Mouse (Mus musculus) heart, embryonic 12.5 days (tissue): Measurements from ENCODE around the gene Arl1. TPM values are rescaled to one million over a fixed set of nuclear protein-coding genes. Genes with fewer than 3 reads are reported as not detected.
"Not testable (repeated sequence)": the region's sequence is repeated elsewhere in the genome, so short reads cannot be mapped to it uniquely, and the experiment has no call there.

Experiments used
- ATAC-seq: fragments of 200-750 bp; cut with Nextera tagmentation; 2 replicates; pipeline ENCODE4 v1.8.0; 2017; ENCODE audit warnings: moderate TSS enrichment, moderate library complexity; ENCODE audit not compliant: insufficient number of reproducible peaks, low FRiP score
- H3K27ac ChIP-seq: fragments of 300-500 bp; sonication (generic); 2 replicates; pipeline ENCODE4 v1.5.1; 2016; ENCODE audit warnings: mild to moderate bottlenecking, moderate library complexity; ENCODE audit not compliant: poor library complexity, severe bottlenecking
- H3K27me3 ChIP-seq: fragments of 300-500 bp; sonication (generic); replicated peaks from 2 replicates; pipeline ENCODE4 v1.6.1; 2016; ENCODE audit warnings: mild to moderate bottlenecking, moderate library complexity
- H3K36me3 ChIP-seq: fragments of 300-500 bp; sonication (generic); 2 replicates; pipeline ENCODE4 v1.6.1; 2016; ENCODE audit warnings: mild to moderate bottlenecking, moderate library complexity
- H3K4me1 ChIP-seq: fragments of 300-500 bp; sonication (generic); replicated peaks from 2 replicates; pipeline ENCODE4 v1.6.1; 2016; ENCODE audit warnings: mild to moderate bottlenecking
- H3K4me2 ChIP-seq: fragments of 300-500 bp; sonication (generic); 2 replicates; pipeline ENCODE4 v1.6.1; 2016; ENCODE audit warnings: mild to moderate bottlenecking, moderate library complexity
- H3K4me3 ChIP-seq: fragments of 300-500 bp; sonication (generic); 2 replicates; pipeline ENCODE4 v1.5.1; 2016; ENCODE audit warnings: mild to moderate bottlenecking
- H3K9ac ChIP-seq: fragments of 300-500 bp; sonication (generic); 2 replicates; pipeline ENCODE4 v1.6.1; 2016; ENCODE audit warnings: mild to moderate bottlenecking, moderate library complexity
- H3K9me3 ChIP-seq: fragments of 300-500 bp; sonication (generic); replicated peaks from 2 replicates; pipeline ENCODE4 v1.6.1; 2016; ENCODE audit warnings: mild to moderate bottlenecking, moderate library complexity
- WGBS: fragments of 180-500 bp; shearing (Covaris S2); methylation state at CpG from one replicate; pipeline ENCODE4 v1.1.7; 2016; 5-methylcytosine and 5-hydroxymethylcytosine counted together
- polyA plus RNA-seq: library from polyadenylated mRNA; unstranded; fragments of >200 nt; fragmentation: Nextera tagmentation; extraction: Ambion mirVana; gene quantifications from 2 replicates; pipeline ENCODE4 v1.2.1, GENCODE M21; 2016

The Arl1 gene
- polyA plus RNA-seq, 1 experiment from 2014 or later: 139 TPM

DNA sequence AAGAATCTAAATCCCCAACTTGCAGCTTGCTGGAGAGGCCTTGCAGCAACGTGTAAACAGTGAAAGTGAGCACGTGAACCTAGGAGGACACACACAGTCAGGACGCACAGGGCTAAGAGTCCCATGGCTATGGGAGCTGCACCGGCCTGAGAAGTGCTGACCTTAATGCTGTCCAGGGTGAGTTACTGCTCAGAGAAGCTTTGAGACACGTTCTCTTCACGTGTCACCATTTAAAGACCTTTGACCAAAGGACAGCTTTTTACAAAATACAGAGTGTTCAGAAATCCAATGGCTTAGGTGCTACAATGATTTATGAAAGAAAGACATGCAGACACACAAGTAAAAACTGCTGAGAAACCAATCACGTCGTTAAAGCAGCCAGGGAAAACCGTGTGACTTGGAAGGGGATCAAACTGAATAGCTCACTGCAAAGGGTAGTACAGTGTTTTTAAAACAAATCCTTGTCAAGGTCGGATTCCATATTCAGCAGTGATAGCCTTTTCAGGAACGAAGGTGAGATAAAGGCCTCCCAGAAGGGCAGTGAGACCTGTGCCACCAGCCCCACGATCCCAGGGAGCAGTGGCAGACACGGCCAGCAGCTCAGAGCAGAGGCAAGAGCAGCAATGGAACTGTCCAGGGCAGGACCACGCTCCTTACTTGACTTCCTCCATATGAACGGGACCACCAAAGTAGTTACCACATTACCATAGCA, 34.9 kb downstream of the Arl1 start:
- H3K4me3 ChIP-seq: no peak overlapping the region
- no peaks in the 10 kb centered on the region for H3K27me3 ChIP-seq
- H3K9me3 ChIP-seq: no peaks in the 10 kb centered on the region
- no peak overlapping the region for H3K4me2 ChIP-seq
- no peaks in the 10 kb centered on the region for H3K4me1 ChIP-seq
- H3K36me3 ChIP-seq: peaks cover 82% of the 10 kb centered on the region
- no peak overlapping the region for H3K9ac ChIP-seq
- no peak for ATAC-seq
- H3K27ac ChIP-seq: no peak overlapping the region
- 77% methylated on average over 15 of the region's 15 CpGs for WGBS

DNA sequence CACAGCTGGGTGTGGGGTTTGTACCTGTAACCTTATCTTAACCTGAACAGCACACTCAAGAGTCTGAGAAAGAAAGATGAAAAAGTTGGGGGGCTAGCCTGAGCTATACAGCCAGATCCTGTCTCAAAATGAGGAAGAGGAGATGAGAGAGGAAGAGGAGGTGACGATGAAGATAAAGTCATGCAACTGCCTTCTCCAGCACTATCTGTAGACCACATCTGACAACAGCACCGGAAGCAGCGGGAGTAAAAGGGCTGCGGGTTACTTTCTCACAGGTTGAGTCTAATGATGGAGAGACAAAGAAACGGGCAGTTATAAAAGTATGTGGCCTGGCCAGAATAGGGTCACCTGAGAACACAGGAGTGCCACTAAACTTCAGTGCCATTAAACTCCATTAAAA, 38.3 kb downstream of the Arl1 start:
- no peak overlapping the region for H3K4me2 ChIP-seq
- no peak overlapping the region for H3K9ac ChIP-seq
- 83% methylated on average over 5 of the region's 5 CpGs for WGBS
- no peak for ATAC-seq
- no peak overlapping the region for H3K4me3 ChIP-seq
- H3K4me1 ChIP-seq: no peaks in the 10 kb centered on the region
- no peak overlapping the region for H3K27ac ChIP-seq
- H3K9me3 ChIP-seq: no peaks in the 10 kb centered on the region
- H3K27me3 ChIP-seq: no peaks in the 10 kb centered on the region
- peaks cover 86% of the 10 kb centered on the region for H3K36me3 ChIP-seq

DNA sequence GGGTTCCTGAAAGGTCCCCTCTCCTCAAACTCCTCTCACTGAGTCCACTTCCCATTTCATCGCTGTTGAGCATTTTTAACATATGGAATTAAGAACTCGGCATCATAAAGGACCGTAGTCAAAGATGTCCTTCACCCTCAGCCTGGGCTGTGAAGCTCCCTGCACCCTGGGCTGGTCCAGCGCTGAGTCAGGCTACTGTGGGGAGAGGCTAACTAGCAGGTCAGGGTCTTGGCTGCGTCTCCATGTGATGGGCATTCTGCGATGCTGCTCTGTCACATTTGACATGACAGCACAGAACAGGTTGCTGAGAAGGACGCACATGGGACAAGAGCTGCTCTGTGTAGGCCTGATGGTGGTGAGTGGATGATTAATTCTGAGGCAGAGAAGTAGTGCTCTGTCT, 39.0 kb downstream of the Arl1 start:
- Histone ChIP-seq H3K4me2 (no peak overlapping the region), H3K36me3 (peaks cover 80% of the 10 kb centered on the region), H3K9me3 (no peaks in the 10 kb centered on the region), H3K4me3 (no peak overlapping the region), H3K4me1 (no peaks in the 10 kb centered on the region), H3K27ac (no peak overlapping the region), H3K9ac (no peak overlapping the region), H3K27me3 (no peaks in the 10 kb centered on the region)
- no peak for ATAC-seq
- 90% methylated on average over 7 of the region's 7 CpGs for WGBS

DNA sequence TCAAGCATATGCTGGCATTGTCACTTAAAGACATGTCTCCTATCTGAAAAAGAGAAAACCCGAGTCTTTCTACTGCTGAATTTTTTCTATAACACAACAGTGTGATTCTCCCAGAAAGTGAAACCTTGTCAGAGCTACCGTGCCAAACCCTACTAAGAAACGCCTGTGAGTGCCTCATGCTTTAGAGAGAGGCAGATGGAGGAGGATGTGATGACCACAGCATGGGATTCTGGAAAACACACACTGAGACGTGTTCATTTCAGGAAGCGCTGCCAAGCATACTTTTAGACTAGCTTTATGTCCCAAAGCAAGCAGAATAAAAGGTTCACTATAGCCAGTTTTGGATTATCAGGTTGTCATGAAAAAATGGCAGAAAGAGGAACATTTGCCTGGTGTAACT, 42.3 kb downstream of the Arl1 start:
- ATAC-seq, H3K27ac ChIP-seq, H3K4me2 ChIP-seq, H3K9me3 ChIP-seq, H3K4me3 ChIP-seq, H3K4me1 ChIP-seq, H3K9ac ChIP-seq, H3K27me3 ChIP-seq: not testable (repeated sequence)
- 83% methylated on average over 5 of the region's 5 CpGs for WGBS
- H3K36me3 ChIP-seq: peaks cover 80% of the 10 kb centered on the region

DNA sequence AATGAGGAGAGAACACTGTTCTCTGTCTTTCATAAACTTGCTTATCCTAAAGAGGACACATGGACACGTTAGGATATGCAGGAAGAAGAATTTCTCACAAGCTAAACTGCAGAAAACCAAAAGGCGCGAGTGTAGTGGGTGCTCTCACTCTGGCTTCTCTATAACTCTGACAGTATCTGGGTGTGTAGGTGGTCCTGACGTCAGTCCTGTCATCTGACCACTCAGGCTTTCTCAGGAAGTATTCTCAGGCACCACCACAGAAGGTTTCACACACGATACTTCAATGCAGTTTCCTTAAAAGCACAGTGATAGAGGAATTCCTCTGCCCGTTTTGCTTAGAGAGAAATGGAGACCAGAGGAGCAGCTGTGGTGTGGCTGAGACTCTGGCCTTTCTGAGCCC, 45.5 kb downstream of the Arl1 start:
- ATAC-seq: no peak
- H3K4me2 ChIP-seq: no peak overlapping the region
- H3K4me3 ChIP-seq: no peak overlapping the region
- no peak overlapping the region for H3K27ac ChIP-seq
- no peak overlapping the region for H3K9ac ChIP-seq
- H3K4me1 ChIP-seq: no peaks in the 10 kb centered on the region
- 84% methylated on average over 6 of the region's 6 CpGs for WGBS
- H3K36me3 ChIP-seq: peaks cover 64% of the 10 kb centered on the region
- H3K9me3 ChIP-seq: no peaks in the 10 kb centered on the region
- no peaks in the 10 kb centered on the region for H3K27me3 ChIP-seq

DNA sequence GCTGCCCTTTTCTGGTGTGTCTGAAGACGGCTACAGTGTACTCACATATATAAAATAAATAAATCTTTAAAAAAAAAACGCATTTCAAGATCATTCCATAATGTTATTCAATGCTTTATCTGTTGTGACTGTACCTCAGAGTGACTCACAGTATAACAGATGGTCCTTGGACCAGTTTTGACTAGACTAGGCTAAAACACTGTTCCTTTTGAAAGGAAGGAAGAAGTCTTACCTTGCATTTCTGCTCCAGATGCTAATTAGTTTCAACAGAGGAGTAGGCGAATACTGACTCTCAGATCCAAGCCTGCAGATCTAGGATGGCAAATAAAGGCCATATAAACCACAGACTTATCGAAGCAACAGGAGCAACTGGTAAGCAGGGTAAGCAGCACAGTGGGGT, 50.1 kb downstream of the Arl1 start:
- no peak for ATAC-seq
- 88% methylated on average over 4 of the region's 4 CpGs for WGBS
- Histone ChIP-seq H3K9me3 (no peaks in the 10 kb centered on the region), H3K27me3 (no peaks in the 10 kb centered on the region), H3K4me2 (no peak overlapping the region), H3K4me3 (no peak overlapping the region), H3K9ac (no peak overlapping the region), H3K36me3 (peaks cover 59% of the 10 kb centered on the region), H3K4me1 (no peaks in the 10 kb centered on the region), H3K27ac (no peak overlapping the region)

DNA sequence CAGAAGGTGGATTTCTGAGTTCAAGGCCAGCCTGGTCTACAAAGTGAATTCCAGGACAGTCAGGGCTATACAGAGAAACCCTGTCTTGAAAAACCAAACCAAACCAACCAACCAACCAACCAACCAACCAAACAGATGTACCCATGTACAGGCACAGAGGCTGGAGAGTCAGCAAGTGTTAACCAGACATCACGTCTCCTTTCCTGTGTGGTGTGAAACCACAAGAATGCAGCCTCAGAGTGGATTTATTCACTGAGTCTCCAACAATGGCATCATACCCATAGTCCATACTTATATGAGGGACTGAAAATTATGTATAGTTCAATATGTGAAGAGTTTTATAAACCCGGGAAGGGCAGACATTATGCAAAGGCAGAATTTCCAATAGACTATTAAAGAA, 52.5 kb downstream of the Arl1 start:
- H3K9me3 ChIP-seq, ATAC-seq, H3K4me1 ChIP-seq, H3K9ac ChIP-seq, H3K4me2 ChIP-seq, H3K27me3 ChIP-seq, H3K27ac ChIP-seq, H3K4me3 ChIP-seq: not testable (repeated sequence)
- H3K36me3 ChIP-seq: peaks cover 51% of the 10 kb centered on the region
- WGBS: 75% methylated on average over 2 of the region's 2 CpGs

DNA sequence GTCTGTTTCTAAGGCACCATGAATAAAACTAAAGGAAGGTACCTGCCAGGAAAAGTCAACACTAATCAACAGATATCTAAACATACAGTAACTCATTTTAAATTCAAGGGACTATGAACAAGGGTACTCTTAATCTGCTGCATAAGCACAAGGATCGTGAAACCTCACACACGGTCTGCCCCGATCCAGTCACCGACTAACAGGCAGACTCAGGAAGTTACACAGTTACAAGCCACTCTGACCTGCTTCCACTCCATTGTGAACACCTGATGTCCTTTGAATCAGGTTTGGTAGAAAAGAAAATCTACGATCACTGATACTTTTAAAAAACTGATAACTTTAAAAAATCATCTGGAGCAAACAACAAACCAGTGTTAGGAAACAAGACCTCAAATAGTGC, 53.3 kb downstream of the Arl1 start:
- Histone ChIP-seq H3K4me3 (no peak overlapping the region), H3K4me1 (no peaks in the 10 kb centered on the region), H3K9me3 (no peaks in the 10 kb centered on the region), H3K9ac (no peak overlapping the region), H3K27ac (no peak overlapping the region), H3K4me2 (no peak overlapping the region), H3K36me3 (peaks cover 48% of the 10 kb centered on the region), H3K27me3 (no peaks in the 10 kb centered on the region)
- no peak for ATAC-seq
- WGBS: 90% methylated on average over 5 of the region's 5 CpGs

DNA sequence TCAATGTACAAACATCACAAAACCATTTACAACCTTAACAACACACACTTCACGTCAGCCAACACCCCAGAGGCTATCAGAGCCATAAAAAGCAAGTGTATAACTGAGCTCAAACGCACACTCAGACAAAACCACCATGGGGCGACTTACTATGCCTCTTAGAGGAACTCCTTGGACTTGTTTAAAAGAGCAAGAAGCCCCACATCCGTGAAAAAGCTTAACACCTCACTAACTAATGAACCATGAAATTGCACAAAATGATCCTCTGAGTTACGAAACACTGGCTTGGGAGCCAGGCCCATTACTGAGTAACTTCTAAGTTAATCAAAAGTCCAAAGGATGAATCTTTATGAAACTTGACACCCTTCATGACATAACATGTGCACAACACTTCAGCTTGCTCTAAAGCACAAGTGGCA, 53.9 kb downstream of the Arl1 start:
- 89% methylated on average over 5 of the region's 5 CpGs for WGBS
- H3K36me3 ChIP-seq: peaks cover 46% of the 10 kb centered on the region
- ATAC-seq: no peak
- H3K27me3 ChIP-seq: no peaks in the 10 kb centered on the region
- no peak overlapping the region for H3K9ac ChIP-seq
- no peak overlapping the region for H3K27ac ChIP-seq
- no peaks in the 10 kb centered on the region for H3K4me1 ChIP-seq
- no peak overlapping the region for H3K4me2 ChIP-seq
- no peak overlapping the region for H3K4me3 ChIP-seq
- no peaks in the 10 kb centered on the region for H3K9me3 ChIP-seq

DNA sequence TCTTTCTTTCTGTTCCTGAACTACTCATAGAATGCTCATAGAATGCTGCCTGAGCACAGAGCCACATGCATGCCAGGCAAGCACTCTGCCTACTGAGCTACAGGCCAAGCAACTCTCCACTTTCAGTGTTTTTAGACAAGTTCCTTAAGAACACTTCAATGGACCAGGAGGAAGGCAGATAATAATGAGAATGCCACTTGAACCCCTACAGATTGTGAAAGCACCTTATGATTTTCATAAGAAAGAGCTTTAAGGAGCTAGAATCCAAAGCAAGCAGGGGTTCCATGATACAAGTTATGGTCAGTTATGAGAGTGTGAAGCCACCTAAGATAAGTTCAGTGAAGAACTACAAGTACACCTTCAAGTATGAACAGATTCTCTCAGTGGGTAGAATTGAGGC, 63.0 kb downstream of the Arl1 start:
- Histone ChIP-seq H3K4me2 (no peak overlapping the region), H3K9ac (no peak overlapping the region), H3K4me3 (no peak overlapping the region), H3K9me3 (no peaks in the 10 kb centered on the region), H3K36me3 (peaks cover 61% of the 10 kb centered on the region), H3K27me3 (no peaks in the 10 kb centered on the region), H3K4me1 (no peaks in the 10 kb centered on the region), H3K27ac (no peak overlapping the region)
- no peak for ATAC-seq
